ENCODE assay signal across 8 mouse cellular contexts in genomic region chr2:112261748-112262653, GRCm38 (mm10). TPM values are rescaled to one million over a fixed set of nuclear protein-coding genes. Genes with fewer than 3 reads are reported as not detected.
DNase-seq lines count a peak whose midpoint lies in the region; ATAC-seq lines count a peak whose summit lies in the region.

Nop10 (plus strand) TSS chr2:112261926.

- no peaks in the 10 kb centered on the region for H3K36me3 ChIP-seq in hindbrain, embryonic 15.5 days

- peak within 1 kb of the TSS; percentile 54 for H3K4me2 ChIP-seq in hindbrain, embryonic 15.5 days

- H3K4me3 ChIP-seq in hindbrain, embryonic 15.5 days: peak within 1 kb of the TSS; percentile 56

- peaks cover 30% of the 10 kb centered on the region for H3K4me1 ChIP-seq in hindbrain, embryonic 15.5 days (replicated peaks)

- no peaks in the 10 kb centered on the region for H3K27me3 ChIP-seq in hindbrain, embryonic 15.5 days

- WGBS in hindbrain, embryonic 15.5 days: under 1% methylated on average over 36 of the region's 36 CpGs

- H3K27ac ChIP-seq in hindbrain, embryonic 15.5 days (replicated peaks): peak within 1 kb of the TSS; percentile 77

- DNase-seq in T-cell, adult 2 months (ENCODE audit: low spot score): peak; percentile 78
- peak; percentile 87 to 90 for DNase-seq in cerebellum, postnatal 25 days
- peak; percentile 88 to 95 for DNase-seq in frontal cortex, postnatal 36 days (ENCODE audit: low spot score in 2 of 2)
- peak; percentile 88 for DNase-seq in left cerebral cortex, adult 11 months (ENCODE audit: low spot score)
- peak; percentile 81 to 86 for DNase-seq in lung, postnatal 4 days
- peak; percentile 81 for DNase-seq in retina, postnatal 7 days (ENCODE audit: low read depth, low spot score)
- peak; percentile 82 for DNase-seq in urinary bladder, postnatal 14 days (ENCODE audit: low spot score)

- peak within 1 kb of the TSS; percentile 54 for H3K9ac ChIP-seq in hindbrain, embryonic 15.5 days

- H3K9me3 ChIP-seq in hindbrain, embryonic 15.5 days: no peaks in the 10 kb centered on the region

- peak; percentile 71 for ATAC-seq in hindbrain, embryonic 15.5 days (ENCODE audit: low FRiP score, low read depth)

RNA-seq across cellular contexts. Expression of gene Nop10, which starts in this region (rescaled TPM):
- polyA plus RNA-seq in hindbrain, embryonic 15.5 days (2015; fragmentation: Nextera tagmentation; extraction: Ambion mirVana): 180 and 199 TPM in 2 replicates

Comparison
In these comparisons a context has a peak if more than half of its experiments do, and no peak if none do; other contexts are left out.
1. Peak in every context shown above with its lines: DNase-seq, ATAC-seq, H3K4me3 ChIP-seq and H3K27ac ChIP-seq.